Mouse (Mus musculus) MEL (cell line): Measurements from ENCODE around the gene Pakap.

Source experiments
- CHD1 ChIP-seq: IDR thresholded peaks from 2 replicates; pipeline ENCODE4 v1.6.1; 2012; ENCODE audit warnings: low read depth, mild to moderate bottlenecking, inconsistent platforms, low read length, improper control_type of control experiment
- E2F4 ChIP-seq: IDR thresholded peaks from 2 replicates; pipeline ENCODE4 v1.6.1; 2011; ENCODE audit warnings: low read depth, low read length, improper control_type of control experiment, borderline replicate concordance

- TF ChIP-seq CHD1: no peak
- TF ChIP-seq E2F4: no peak
Observed at GRCm38 (mm10) chr4:57764392-57764791, 196.4 kb downstream of the Pakap start.
